Mouse (Mus musculus) brain, embryonic 14.5 days (tissue): ENCODE data around the gene Gria3.

ENCODE experiments used
- CTCF ChIP-seq: fragments of 200-500 bp; IDR thresholded peaks from 2 replicates; pipeline ENCODE4 v1.5.1; 2012; ENCODE audit warnings: inconsistent platforms, mild to moderate bottlenecking, moderate library complexity, borderline replicate concordance; ENCODE audit not compliant: insufficient read depth, insufficient read length; ENCODE audit errors: extremely low read depth
- POLR2A ChIP-seq: fragments of 200-500 bp; IDR thresholded peaks from 2 replicates; pipeline ENCODE4 v1.6.1; 2012; ENCODE audit warnings: mild to moderate bottlenecking, inconsistent platforms, borderline replicate concordance; ENCODE audit not compliant: poor library complexity, insufficient read depth, insufficient read length, severe bottlenecking; ENCODE audit errors: extremely low read depth

DNA sequence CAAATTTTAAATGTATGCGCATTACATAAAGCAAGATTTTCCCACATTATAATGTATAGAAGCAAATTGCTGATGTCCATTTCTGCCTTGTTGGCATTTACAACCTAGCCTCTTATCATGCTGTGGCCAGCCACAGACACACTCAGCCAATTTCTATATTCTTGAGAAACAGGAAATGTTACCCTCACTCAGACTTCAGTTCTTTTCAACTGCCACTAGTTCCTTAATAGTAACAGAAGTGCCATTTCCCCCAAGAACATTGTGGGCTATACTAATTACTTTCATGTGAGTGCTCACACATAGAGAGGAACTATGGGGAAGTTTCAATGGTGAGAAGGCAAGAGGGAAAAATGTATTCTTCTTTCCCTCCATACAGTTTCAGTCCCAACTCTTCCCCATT lies 11.6 kb upstream of the Gria3 start:
- no peak for TF ChIP-seq CTCF
- no peak for TF ChIP-seq POLR2A
